Mouse (Mus musculus): ENCODE results near the gene Prpf19. TPM values are rescaled to one million over a fixed set of nuclear protein-coding genes. Genes with fewer than 3 reads are reported as not detected.
A peak's percentile ranks its signal among the peaks of the same experiment; 100 is the strongest.

Gene Prpf19
- polyA plus RNA-seq, 1 experiment from 2014 or later, result 45.5 TPM

- peak; percentile 26 for ATAC-seq (replicated peaks; ENCODE audit: low FRiP score, low TSS enrichment, low read depth)
- no peak for DNase-seq (ENCODE audit: low spot score)
- Histone ChIP-seq H3K4me3 (ENCODE audit: low read depth, low read length) (peak overlapping the region; percentile 60), H3K4me1 (replicated peaks; ENCODE audit: control insufficient read depth, insufficient read depth, low read length) (peaks cover 15% of the 10 kb centered on the region), H3K27ac (ENCODE audit: low read depth) (no peak overlapping the region), H3K27me3 (replicated peaks; ENCODE audit: control insufficient read depth, insufficient read depth, low read length) (no peaks in the 10 kb centered on the region), H3K4me2 (ENCODE audit: low read length) (peak overlapping the region; percentile 73), H3K36me3 (ENCODE audit: control insufficient read depth, insufficient read depth, low read length) (peaks cover 7% of the 10 kb centered on the region; the same call in 1 of the 2 replicates), H3K9ac (ENCODE audit: low read length) (peak overlapping the region; percentile 67), H3K9me3 (ENCODE audit: control insufficient read depth, low read length) (peaks cover 8% of the 10 kb centered on the region; the same call in 1 of the 2 replicates)
- 43% methylated on average over 7 of the region's 7 CpGs for WGBS
Observed at GRCm38 (mm10) chr19:10880085-10880974, 14.7 kb upstream of the Prpf19 start.

DNA sequence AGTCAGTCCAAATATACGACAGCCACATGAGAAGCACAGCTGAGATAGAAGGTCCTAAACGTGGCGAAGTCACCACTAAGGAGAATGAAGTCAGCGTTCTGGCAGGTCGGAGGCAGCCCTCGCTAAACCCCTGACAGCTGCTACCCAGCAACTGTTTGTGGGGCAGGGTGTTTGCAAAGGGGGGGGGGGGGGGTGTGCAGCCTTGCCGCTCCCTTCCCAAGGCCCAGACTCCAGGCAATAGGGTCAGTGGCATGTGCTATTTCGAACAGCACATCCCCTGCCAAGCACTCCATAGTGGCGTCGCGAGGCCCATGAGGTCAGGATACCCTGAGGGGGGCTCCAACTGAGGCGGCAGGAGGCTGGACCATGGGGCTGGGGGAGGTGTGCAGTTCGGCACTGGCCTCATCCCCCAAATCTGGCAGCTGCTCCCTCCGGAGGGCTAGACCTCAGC is 14.0 kb upstream of the Prpf19 start:
- Histone ChIP-seq H3K27ac (ENCODE audit: low read depth) (peak overlapping the region; percentile 93), H3K9me3 (ENCODE audit: control insufficient read depth, low read length) (peaks cover 10% of the 10 kb centered on the region; the same call in 1 of the 2 replicates), H3K4me3 (ENCODE audit: low read depth, low read length) (peak overlapping the region; percentile 60), H3K4me2 (ENCODE audit: low read length) (peak overlapping the region; percentile 73), H3K4me1 (replicated peaks; ENCODE audit: control insufficient read depth, insufficient read depth, low read length) (peaks cover 15% of the 10 kb centered on the region), H3K27me3 (replicated peaks; ENCODE audit: control insufficient read depth, insufficient read depth, low read length) (no peaks in the 10 kb centered on the region), H3K9ac (ENCODE audit: low read length) (peak overlapping the region; percentile 67), H3K36me3 (ENCODE audit: control insufficient read depth, insufficient read depth, low read length) (peaks cover 7% of the 10 kb centered on the region; the same call in 1 of the 2 replicates)
- WGBS, result 3% methylated on average over 14 of the region's 14 CpGs
- ATAC-seq (replicated peaks; ENCODE audit: low FRiP score, low TSS enrichment, low read depth) (peak; percentile 82; the same call in 1 of the 2 replicates), DNase-seq (ENCODE audit: low spot score) (no peak)

GRCm38 (mm10) chr19:10881426-10882154 is 13.4 kb upstream of the Prpf19 start, which contains the start of gene Tmem109:
Tmem109 (minus strand) TSS chr19:10882001.
- H3K27me3 ChIP-seq (replicated peaks; ENCODE audit: control insufficient read depth, insufficient read depth, low read length), result no peaks in the 10 kb centered on the region
- H3K9ac ChIP-seq (ENCODE audit: low read length), result peak within 1 kb of the TSS; percentile 67
- ATAC-seq (replicated peaks; ENCODE audit: low FRiP score, low TSS enrichment, low read depth) (peak; percentile 90), DNase-seq (ENCODE audit: low spot score) (peak; percentile 94)
- peak within 1 kb of the TSS; percentile 93 for H3K27ac ChIP-seq (ENCODE audit: low read depth)
- peaks cover 15% of the 10 kb centered on the region for H3K4me1 ChIP-seq (replicated peaks; ENCODE audit: control insufficient read depth, insufficient read depth, low read length)
- H3K9me3 ChIP-seq (ENCODE audit: control insufficient read depth, low read length), result peaks cover 10% of the 10 kb centered on the region; the same call in 1 of the 2 replicates
- peaks cover 7% of the 10 kb centered on the region; the same call in 1 of the 2 replicates for H3K36me3 ChIP-seq (ENCODE audit: control insufficient read depth, insufficient read depth, low read length)
- H3K4me3 ChIP-seq (ENCODE audit: low read depth, low read length), result peak within 1 kb of the TSS; percentile 60
- H3K4me2 ChIP-seq (ENCODE audit: low read length), result peak within 1 kb of the TSS; percentile 73
- under 1% methylated on average over 49 of the region's 49 CpGs for WGBS

DNA sequence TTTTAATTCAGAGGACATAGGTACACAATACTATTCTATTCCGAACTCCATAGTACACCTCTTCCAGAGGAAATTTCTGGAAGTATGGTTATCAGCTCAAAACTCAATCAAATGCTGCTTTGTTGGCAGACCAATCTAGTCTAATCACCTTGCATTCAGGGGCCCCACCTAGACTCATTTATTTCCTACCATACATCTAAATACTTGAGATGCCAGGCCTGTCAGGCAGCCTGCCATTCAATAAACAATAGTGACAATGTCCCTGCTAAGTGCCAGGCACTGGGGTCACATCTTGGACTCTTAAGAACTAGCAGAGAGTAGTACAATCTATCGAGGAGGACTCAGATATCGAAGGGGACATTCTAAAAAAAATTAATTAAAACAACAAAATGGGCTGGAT is 2.8 kb upstream of the Prpf19 start:
- WGBS, result 88% methylated on average over 3 of the region's 3 CpGs
- DNase-seq (ENCODE audit: low spot score), result no peak
- Histone ChIP-seq H3K4me1 (replicated peaks; ENCODE audit: control insufficient read depth, insufficient read depth, low read length) (peaks cover 11% of the 10 kb centered on the region), H3K9ac (ENCODE audit: low read length) (no peak overlapping the region), H3K4me2 (ENCODE audit: low read length) (no peak overlapping the region), H3K27ac (ENCODE audit: low read depth) (no peak overlapping the region), H3K27me3 (replicated peaks; ENCODE audit: control insufficient read depth, insufficient read depth, low read length) (no peaks in the 10 kb centered on the region), H3K9me3 (ENCODE audit: control insufficient read depth, low read length) (no peaks in the 10 kb centered on the region), H3K4me3 (ENCODE audit: low read depth, low read length) (no peak overlapping the region), H3K36me3 (ENCODE audit: control insufficient read depth, insufficient read depth, low read length) (no peaks in the 10 kb centered on the region; the same call in 1 of the 2 replicates)
- no peak for ATAC-seq (replicated peaks; ENCODE audit: low FRiP score, low TSS enrichment, low read depth)

GRCm38 (mm10) chr19:10895708-10896107 is 677 bp downstream of the Prpf19 start:
- peak overlapping the region; percentile 81 for H3K9ac ChIP-seq (ENCODE audit: low read length)
- peaks cover 35% of the 10 kb centered on the region for H3K36me3 ChIP-seq (ENCODE audit: control insufficient read depth, insufficient read depth, low read length)
- peaks cover 11% of the 10 kb centered on the region for H3K4me1 ChIP-seq (replicated peaks; ENCODE audit: control insufficient read depth, insufficient read depth, low read length)
- H3K9me3 ChIP-seq (ENCODE audit: control insufficient read depth, low read length), result no peaks in the 10 kb centered on the region
- peak overlapping the region; percentile 88 for H3K27ac ChIP-seq (ENCODE audit: low read depth)
- H3K27me3 ChIP-seq (replicated peaks; ENCODE audit: control insufficient read depth, insufficient read depth, low read length), result no peaks in the 10 kb centered on the region
- under 1% methylated on average over 16 of the region's 16 CpGs for WGBS
- peak overlapping the region; percentile 88 for H3K4me2 ChIP-seq (ENCODE audit: low read length)
- ATAC-seq (replicated peaks; ENCODE audit: low FRiP score, low TSS enrichment, low read depth) (no peak; the same call in 1 of the 2 replicates), DNase-seq (ENCODE audit: low spot score) (no peak)
- H3K4me3 ChIP-seq (ENCODE audit: low read depth, low read length), result peak overlapping the region; percentile 73

GRCm38 (mm10) chr19:10896849-10897248 is 1.8 kb downstream of the Prpf19 start:
- Histone ChIP-seq H3K36me3 (ENCODE audit: control insufficient read depth, insufficient read depth, low read length) (peaks cover 46% of the 10 kb centered on the region), H3K9ac (ENCODE audit: low read length) (peak overlapping the region; percentile 81), H3K4me2 (ENCODE audit: low read length) (peak overlapping the region; percentile 88), H3K27ac (ENCODE audit: low read depth) (no peak overlapping the region), H3K27me3 (replicated peaks; ENCODE audit: control insufficient read depth, insufficient read depth, low read length) (no peaks in the 10 kb centered on the region), H3K4me3 (ENCODE audit: low read depth, low read length) (peak overlapping the region; percentile 73; the same call in 1 of the 2 replicates), H3K4me1 (replicated peaks; ENCODE audit: control insufficient read depth, insufficient read depth, low read length) (peaks cover 11% of the 10 kb centered on the region), H3K9me3 (ENCODE audit: control insufficient read depth, low read length) (no peaks in the 10 kb centered on the region)
- ATAC-seq (replicated peaks; ENCODE audit: low FRiP score, low TSS enrichment, low read depth) (no peak), DNase-seq (ENCODE audit: low spot score) (no peak)
- 74% methylated on average over 7 of the region's 7 CpGs for WGBS

- Histone ChIP-seq H3K27me3 (replicated peaks; ENCODE audit: control insufficient read depth, insufficient read depth, low read length) (no peaks in the 10 kb centered on the region), H3K9ac (ENCODE audit: low read length) (no peak overlapping the region), H3K9me3 (ENCODE audit: control insufficient read depth, low read length) (no peaks in the 10 kb centered on the region), H3K4me1 (replicated peaks; ENCODE audit: control insufficient read depth, insufficient read depth, low read length) (peaks cover 11% of the 10 kb centered on the region), H3K4me3 (ENCODE audit: low read depth, low read length) (no peak overlapping the region), H3K4me2 (ENCODE audit: low read length) (no peak overlapping the region), H3K27ac (ENCODE audit: low read depth) (no peak overlapping the region), H3K36me3 (ENCODE audit: control insufficient read depth, insufficient read depth, low read length) (peaks cover 53% of the 10 kb centered on the region)
- ATAC-seq (replicated peaks; ENCODE audit: low FRiP score, low TSS enrichment, low read depth) (no peak), DNase-seq (ENCODE audit: low spot score) (no peak)
- WGBS, result 81% methylated on average over 8 of the region's 8 CpGs
Observed at GRCm38 (mm10) chr19:10897491-10897890, 2.5 kb downstream of the Prpf19 start.

GRCm38 (mm10) chr19:10900315-10900714 is 5.3 kb downstream of the Prpf19 start:
- H3K27me3 ChIP-seq (replicated peaks; ENCODE audit: control insufficient read depth, insufficient read depth, low read length), result no peaks in the 10 kb centered on the region
- no peak overlapping the region for H3K4me3 ChIP-seq (ENCODE audit: low read depth, low read length)
- WGBS, result 85% methylated on average over 6 of the region's 6 CpGs
- H3K27ac ChIP-seq (ENCODE audit: low read depth), result no peak overlapping the region
- peaks cover 79% of the 10 kb centered on the region for H3K36me3 ChIP-seq (ENCODE audit: control insufficient read depth, insufficient read depth, low read length)
- H3K4me2 ChIP-seq (ENCODE audit: low read length), result no peak overlapping the region
- no peak overlapping the region for H3K9ac ChIP-seq (ENCODE audit: low read length)
- ATAC-seq (replicated peaks; ENCODE audit: low FRiP score, low TSS enrichment, low read depth) (no peak), DNase-seq (ENCODE audit: low spot score) (no peak)
- peaks cover 22% of the 10 kb centered on the region for H3K4me1 ChIP-seq (replicated peaks; ENCODE audit: control insufficient read depth, insufficient read depth, low read length)
- no peaks in the 10 kb centered on the region for H3K9me3 ChIP-seq (ENCODE audit: control insufficient read depth, low read length)

All from intestine, embryonic 14.5 days (tissue).